Mouse (Mus musculus): ENCODE data around the gene Plekhg2. TPM values are rescaled to one million over a fixed set of nuclear protein-coding genes. Genes with fewer than 3 reads are reported as not detected.

Gene Plekhg2
- polyA plus RNA-seq (2021; fragmentation: Nextera tagmentation): 0.77 and 1.2 TPM in 2 replicates
- long read RNA-seq, experiment 1, partial matches to known transcripts: 0 of 1 reads
- long read RNA-seq, experiment 1, other reads (novel, unspliced or antisense): 1 of 1 reads
- long read RNA-seq, experiment 2, partial matches to known transcripts: 2 of 3 reads
- long read RNA-seq, experiment 2, other reads (novel, unspliced or antisense): 0 of 3 reads

GRCm38 (mm10) chr7:28372251-28373108 lies at the start of gene Plekhg2:
Gene Plekhg2 (minus strand): TSS chr7:28372599.

GRCm38 (mm10) chr7:28392429-28393271 lies 20.3 kb upstream of the Plekhg2 start, which contains the start of the genes Med29 and Paf1:
Gene Med29 (minus strand): TSS chr7:28392708.
Gene Paf1 (plus strand): TSS chr7:28392951.

GRCm38 (mm10) chr7:28380237-28381016 lies 8.0 kb upstream of the Plekhg2 start, which contains the start of gene Zfp36:
Gene Zfp36 (minus strand): TSS chr7:28380253.

GRCm38 (mm10) chr7:28350155-28350883 lies 22.1 kb downstream of the Plekhg2 start, which contains the start of gene Rps16:
Gene Rps16 (plus strand): TSS chr7:28350652.

GRCm38 (mm10) chr7:28338108-28338998 lies 34.0 kb downstream of the Plekhg2 start, which contains the start of gene Supt5:
Gene Supt5 (minus strand): TSS chr7:28338746.

GRCm38 (mm10) chr7:28311926-28312543 lies 60.4 kb downstream of the Plekhg2 start, which contains the start of gene Timm50:
Gene Timm50 (minus strand): TSS chr7:28312072.

Other genes with a start within 250 kb of the Plekhg2 start
- 0.04 and 0.05 TPM in 2 replicates for gene 9530053A07Rik, start 243.1 kb downstream of the Plekhg2 start, polyA plus RNA-seq (2021; fragmentation: Nextera tagmentation)
- 7.4 and 8.8 TPM in 2 replicates for gene Fbl, start 202.9 kb downstream of the Plekhg2 start, polyA plus RNA-seq (2021; fragmentation: Nextera tagmentation)
- 9.0 and 12.7 TPM in 2 replicates for gene Dyrk1b, start 193.1 kb downstream of the Plekhg2 start, polyA plus RNA-seq (2021; fragmentation: Nextera tagmentation)
- gene Eid2, start 104.7 kb downstream of the Plekhg2 start, polyA plus RNA-seq (2021; fragmentation: Nextera tagmentation): 7.8 and 7.9 TPM in 2 replicates
- 28.2 and 31.5 TPM in 2 replicates for gene Eid2b, start 94.9 kb downstream of the Plekhg2 start, polyA plus RNA-seq (2021; fragmentation: Nextera tagmentation)
- 0.78 and 1.5 TPM in 2 replicates for gene Selenov, start 81.4 kb downstream of the Plekhg2 start, polyA plus RNA-seq (2021; fragmentation: Nextera tagmentation)
- 3.4 and 5.7 TPM in 2 replicates for gene Dll3, start 70.4 kb downstream of the Plekhg2 start, polyA plus RNA-seq (2021; fragmentation: Nextera tagmentation)
- gene Timm50, start 60.5 kb downstream of the Plekhg2 start, polyA plus RNA-seq (2021; fragmentation: Nextera tagmentation): 82.8 and 86.7 TPM in 2 replicates
- 33.7 and 46.7 TPM in 2 replicates for gene Supt5, start 33.9 kb downstream of the Plekhg2 start, polyA plus RNA-seq (2021; fragmentation: Nextera tagmentation)
- gene Rps16, start 21.9 kb downstream of the Plekhg2 start, polyA plus RNA-seq (2021; fragmentation: Nextera tagmentation): 1,578 and 1,706 TPM in 2 replicates
- 0.77 and 1.1 TPM in 2 replicates for gene Zfp36, start 7.7 kb upstream of the Plekhg2 start, polyA plus RNA-seq (2021; fragmentation: Nextera tagmentation)
- 77.7 and 79.7 TPM in 2 replicates for gene Med29, start 20.1 kb upstream of the Plekhg2 start, polyA plus RNA-seq (2021; fragmentation: Nextera tagmentation)
- 40.4 and 52.6 TPM in 2 replicates for gene Paf1, start 20.4 kb upstream of the Plekhg2 start, polyA plus RNA-seq (2021; fragmentation: Nextera tagmentation)
- gene Gmfg, start 64.8 kb upstream of the Plekhg2 start, polyA plus RNA-seq (2021; fragmentation: Nextera tagmentation): 6.8 and 7.5 TPM in 2 replicates
- 4.0 and 4.4 TPM in 2 replicates for gene Lrfn1, start 79.4 kb upstream of the Plekhg2 start, polyA plus RNA-seq (2021; fragmentation: Nextera tagmentation)
- not detected in 2 replicates for gene Ifnl2, start 137.9 kb upstream of the Plekhg2 start, polyA plus RNA-seq (2021; fragmentation: Nextera tagmentation)
- not detected in 2 replicates for gene Ifnl3, start 150.2 kb upstream of the Plekhg2 start, polyA plus RNA-seq (2021; fragmentation: Nextera tagmentation)
- not detected in 2 replicates for gene Sycn, start 168.3 kb upstream of the Plekhg2 start, polyA plus RNA-seq (2021; fragmentation: Nextera tagmentation)
- not detected in 2 replicates for gene Nccrp1, start 174.7 kb upstream of the Plekhg2 start, polyA plus RNA-seq (2021; fragmentation: Nextera tagmentation)
- 9.2 and 10.0 TPM in 2 replicates for gene Samd4b, start 225.5 kb upstream of the Plekhg2 start, polyA plus RNA-seq (2021; fragmentation: Nextera tagmentation)
- gene Pak4, start 225.6 kb upstream of the Plekhg2 start, polyA plus RNA-seq (2021; fragmentation: Nextera tagmentation): 6.1 and 6.2 TPM in 2 replicates